Mouse (Mus musculus) hindbrain, embryonic 11.5 days (tissue): ENCODE data around the gene Anapc10. TPM values are rescaled to one million over a fixed set of nuclear protein-coding genes. Genes with fewer than 3 reads are reported as not detected.
"Not testable (repeated sequence)": the region's sequence is repeated elsewhere in the genome, so short reads cannot be mapped to it uniquely, and the experiment has no call there.

Experiments used
- ATAC-seq: fragments of 200-750 bp; cut with Nextera tagmentation; 2 replicates; pipeline ENCODE4 v1.8.0; 2017; ENCODE audit warnings: mild to moderate bottlenecking, moderate TSS enrichment, moderate library complexity; ENCODE audit not compliant: low FRiP score
- DNase-seq: peaks from one replicate; pipeline ENCODE4 v3.0.0-alpha.2; 2015; ENCODE audit warnings: low spot score
- H3K27ac ChIP-seq: fragments of 300-500 bp; sonication (generic); 2 replicates; pipeline ENCODE4 v1.5.1; 2014; ENCODE audit warnings: mild to moderate bottlenecking, low read depth, low read length
- H3K27me3 ChIP-seq: fragments of 300-500 bp; sonication (generic); 2 replicates; pipeline ENCODE4 v1.6.1; 2014; ENCODE audit warnings: mild to moderate bottlenecking, low read length, moderate library complexity, mixed read lengths; ENCODE audit not compliant: control insufficient read depth, insufficient read depth
- H3K36me3 ChIP-seq: fragments of 300-500 bp; sonication (generic); 2 replicates; pipeline ENCODE4 v1.6.1; 2014; ENCODE audit warnings: mild to moderate bottlenecking, low read length, moderate library complexity, mixed read lengths; ENCODE audit not compliant: control insufficient read depth, insufficient read depth
- H3K4me1 ChIP-seq: fragments of 300-500 bp; sonication (generic); replicated peaks from 2 replicates; pipeline ENCODE4 v1.6.1; 2014; ENCODE audit warnings: low read length, mixed read lengths; ENCODE audit not compliant: control insufficient read depth, insufficient read depth
- H3K4me2 ChIP-seq: fragments of 300-500 bp; sonication (generic); replicated peaks from 2 replicates; pipeline ENCODE4 v1.6.1; 2014; ENCODE audit warnings: mild to moderate bottlenecking, low read depth, low read length
- H3K4me3 ChIP-seq: fragments of 300-500 bp; sonication (generic); 2 replicates; pipeline ENCODE4 v1.5.1; 2014; ENCODE audit warnings: low read depth, low read length
- H3K9ac ChIP-seq: fragments of 300-500 bp; sonication (generic); 2 replicates; pipeline ENCODE4 v1.6.1; 2014; ENCODE audit warnings: low read depth, low read length
- H3K9me3 ChIP-seq: fragments of 300-500 bp; sonication (generic); 2 replicates; pipeline ENCODE4 v1.6.1; 2016; ENCODE audit warnings: low read length; ENCODE audit not compliant: control insufficient read depth
- WGBS: fragments of 180-500 bp; shearing (Covaris S2); extraction: QIAGEN DNeasy Blood & Tissue Kit; methylation state at CpG from one replicate; pipeline ENCODE4 v1.1.7; 2014; 5-methylcytosine and 5-hydroxymethylcytosine counted together
- polyA plus RNA-seq: library from polyadenylated mRNA; unstranded; fragments of >200 nt; fragmentation: Nextera tagmentation; extraction: Ambion mirVana; gene quantifications from 2 replicates; pipeline ENCODE4 v1.2.1, GENCODE M21; 2014

Gene Anapc10
- polyA plus RNA-seq = 38.5 and 39.2 TPM in 2 replicates

GRCm38 (mm10) chr8:79711064-79711961, at the start of gene Anapc10, which contains the start of gene Abce1:
Gene Anapc10, plus strand, starts transcription at chr8:79711820.
Gene Abce1, minus strand, starts transcription at chr8:79711740.
- Histone ChIP-seq H3K4me1 (no peaks in the 10 kb centered on the region), H3K9me3 (no peaks in the 10 kb centered on the region), H3K36me3 (0 out of 2 replicates have a peak, but pooled peaks cover under 1% of the 10 kb centered on the region), H3K4me3 (peak within 1 kb of the TSS; percentile 88), H3K9ac (peak within 1 kb of the TSS; percentile 80), H3K27me3 (no peaks in the 10 kb centered on the region), H3K4me2 (peak within 1 kb of the TSS; percentile 66), H3K27ac (peak within 1 kb of the TSS; percentile 84)
- DNase-seq (peak; percentile 100), ATAC-seq (peak; percentile 98)
- WGBS = under 1% methylated on average over 59 of the region's 73 CpGs

- H3K27ac ChIP-seq = no peak overlapping the region
- no peak overlapping the region for H3K9ac ChIP-seq
- H3K4me1 ChIP-seq = no peaks in the 10 kb centered on the region
- DNase-seq (no peak), ATAC-seq (no peak)
- no peaks in the 10 kb centered on the region for H3K27me3 ChIP-seq
- H3K9me3 ChIP-seq = no peaks in the 10 kb centered on the region
- WGBS = 88% methylated on average over 4 of the region's 4 CpGs
- H3K4me2 ChIP-seq = no peak overlapping the region
- peaks cover 6% of the 10 kb centered on the region for H3K36me3 ChIP-seq
- H3K4me3 ChIP-seq = no peak overlapping the region
These were observed 35.2 kb upstream of the Anapc10 start for GRCm38 (mm10) chr8:79676461-79676860.

GRCm38 (mm10) chr8:79679005-79679404, 32.6 kb upstream of the Anapc10 start:
- 68% methylated on average over 5 of the region's 5 CpGs for WGBS
- H3K9ac ChIP-seq = no peak overlapping the region
- DNase-seq = no peak
- no peak for ATAC-seq
- no peak overlapping the region for H3K4me3 ChIP-seq
- H3K27ac ChIP-seq = no peak overlapping the region
- no peaks in the 10 kb centered on the region for H3K36me3 ChIP-seq
- H3K27me3 ChIP-seq = no peaks in the 10 kb centered on the region
- no peaks in the 10 kb centered on the region for H3K9me3 ChIP-seq
- H3K4me1 ChIP-seq = no peaks in the 10 kb centered on the region
- no peak overlapping the region for H3K4me2 ChIP-seq

GRCm38 (mm10) chr8:79680083-79680482, 31.5 kb upstream of the Anapc10 start:
- H3K4me3 ChIP-seq = not testable (repeated sequence)
- WGBS = 52% methylated on average over 10 of the region's 10 CpGs

GRCm38 (mm10) chr8:79680555-79680954, 31.1 kb upstream of the Anapc10 start:
- ATAC-seq = peak; percentile 66
- H3K4me1 ChIP-seq = no peaks in the 10 kb centered on the region
- peak overlapping the region; percentile 48 for H3K4me2 ChIP-seq
- H3K9me3 ChIP-seq = no peaks in the 10 kb centered on the region
- peak overlapping the region; percentile 19; the same call in 1 of the 2 replicates for H3K4me3 ChIP-seq
- no peak overlapping the region for H3K27ac ChIP-seq
- peak; percentile 39 for DNase-seq
- H3K27me3 ChIP-seq = no peaks in the 10 kb centered on the region
- H3K9ac ChIP-seq = no peak overlapping the region
- 9% methylated on average over 34 of the region's 34 CpGs for WGBS
- H3K36me3 ChIP-seq = no peaks in the 10 kb centered on the region

More at GRCm38 (mm10) chr8:79680083-79680482, 31.5 kb upstream of the Anapc10 start:
- H3K9me3 ChIP-seq, ATAC-seq, H3K27me3 ChIP-seq, H3K9ac ChIP-seq, H3K27ac ChIP-seq, H3K4me1 ChIP-seq, DNase-seq, H3K36me3 ChIP-seq: not testable (repeated sequence)
- peak overlapping the region; percentile 48; the same call in 1 of the 2 replicates for H3K4me2 ChIP-seq

GRCm38 (mm10) chr8:79680965-79681364, 30.7 kb upstream of the Anapc10 start:
- H3K36me3 ChIP-seq = no peaks in the 10 kb centered on the region
- H3K4me2 ChIP-seq = peak overlapping the region; percentile 48
- WGBS = 48% methylated on average over 2 of the region's 2 CpGs
- no peaks in the 10 kb centered on the region for H3K9me3 ChIP-seq
- no peak overlapping the region for H3K27ac ChIP-seq
- no peak overlapping the region for H3K9ac ChIP-seq
- DNase-seq (no peak), ATAC-seq (peak; percentile 64; the same call in 1 of the 2 replicates)
- no peaks in the 10 kb centered on the region for H3K27me3 ChIP-seq
- no peaks in the 10 kb centered on the region for H3K4me1 ChIP-seq
- peak overlapping the region; percentile 19; the same call in 1 of the 2 replicates for H3K4me3 ChIP-seq

GRCm38 (mm10) chr8:79685927-79686326, 25.7 kb upstream of the Anapc10 start:
- not testable (repeated sequence) for H3K27ac ChIP-seq, H3K4me1 ChIP-seq, ATAC-seq, DNase-seq, H3K27me3 ChIP-seq, H3K9ac ChIP-seq, H3K9me3 ChIP-seq, H3K4me3 ChIP-seq, H3K4me2 ChIP-seq, H3K36me3 ChIP-seq
- WGBS = 93% methylated on average over 5 of the region's 5 CpGs

- Histone ChIP-seq H3K27ac (no peak overlapping the region), H3K9ac (no peak overlapping the region), H3K4me1 (no peaks in the 10 kb centered on the region), H3K27me3 (no peaks in the 10 kb centered on the region), H3K4me2 (no peak overlapping the region), H3K9me3 (no peaks in the 10 kb centered on the region), H3K36me3 (no peaks in the 10 kb centered on the region), H3K4me3 (no peak overlapping the region)
- DNase-seq (no peak), ATAC-seq (no peak)
- 87% methylated on average over 2 of the region's 2 CpGs for WGBS
These were observed 19.1 kb upstream of the Anapc10 start for GRCm38 (mm10) chr8:79692531-79692930.
